Mouse (Mus musculus) induced T-regulatory cell, adult 2 months (primary cell): ENCODE data around the gene Eri2.
"Not testable (repeated sequence)": the region's sequence is repeated elsewhere in the genome, so short reads cannot be mapped to it uniquely, and the experiment has no call there.

Experiments
- DNase-seq: peaks from one replicate; pipeline ENCODE4 v3.0.0-alpha.2; 2012; ENCODE audit warnings: low read depth

The Eri2 gene

DNA sequence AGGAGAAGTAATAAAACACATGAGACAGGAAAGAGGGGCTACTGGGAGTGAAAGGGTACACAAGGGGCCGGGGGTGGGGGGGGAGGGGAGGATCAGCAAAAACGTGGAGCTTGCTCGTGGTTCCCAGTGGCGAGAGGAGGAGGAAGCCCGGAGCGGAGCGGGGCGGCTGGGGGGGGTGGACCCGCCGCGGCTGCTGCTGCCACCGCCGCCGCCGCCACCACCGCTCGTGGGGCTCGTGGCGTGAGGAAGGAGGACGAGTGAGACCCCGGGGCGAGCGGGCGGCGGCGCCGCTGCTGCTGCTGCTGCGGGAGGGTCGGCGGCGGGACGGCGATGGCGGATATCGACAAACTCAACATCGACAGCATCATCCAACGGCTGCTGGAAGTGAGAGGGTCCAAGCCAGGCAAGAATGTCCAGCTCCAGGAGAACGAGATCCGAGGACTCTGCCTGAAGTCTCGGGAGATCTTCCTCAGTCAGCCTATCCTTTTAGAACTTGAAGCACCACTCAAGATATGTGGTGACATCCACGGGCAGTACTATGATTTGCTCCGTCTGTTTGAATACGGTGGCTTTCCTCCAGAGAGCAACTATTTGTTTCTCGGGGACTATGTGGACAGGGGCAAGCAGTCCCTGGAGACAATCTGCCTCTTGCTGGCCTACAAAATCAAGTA lies 53.9 kb downstream of the Eri2 start:
- not testable (repeated sequence) for DNase-seq

DNA sequence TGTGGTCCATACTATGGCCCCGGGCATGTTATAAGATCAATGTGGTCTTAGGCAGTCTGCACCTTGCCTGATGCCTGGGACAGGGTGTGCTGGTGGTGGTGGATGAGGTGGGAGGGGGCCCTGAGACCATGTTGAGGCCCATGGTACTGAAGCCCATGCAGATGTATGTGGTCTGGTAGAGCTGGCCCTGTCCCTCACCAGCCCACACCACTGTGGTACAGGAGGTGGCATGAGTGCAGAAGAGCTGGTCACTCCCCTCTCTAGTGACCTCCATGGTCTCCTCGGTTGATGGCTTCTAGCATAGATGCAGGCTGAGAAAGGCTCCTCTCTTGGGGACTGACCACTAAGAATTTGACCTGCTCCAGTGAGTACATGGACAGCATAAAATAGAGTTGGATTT lies 55.0 kb downstream of the Eri2 start:
- DNase-seq: no peak

DNA sequence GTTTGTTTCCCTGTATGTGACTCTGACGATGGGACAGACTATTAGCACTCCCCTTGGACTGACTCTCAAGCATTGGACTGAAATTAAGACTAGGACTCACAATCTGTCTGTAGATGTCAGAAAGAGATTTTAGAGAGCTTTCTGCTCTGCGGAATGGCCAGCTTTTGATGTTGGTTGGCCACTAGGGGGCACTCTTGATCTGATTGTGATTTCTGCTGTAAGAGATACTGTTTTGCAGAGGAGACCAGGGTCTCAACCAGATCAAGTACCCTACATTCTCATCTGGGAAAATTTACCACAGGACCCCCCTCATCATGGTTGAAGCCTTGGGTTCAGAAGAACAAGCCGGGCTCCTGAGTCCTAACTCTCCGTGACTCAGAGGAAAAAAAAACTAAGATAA lies 62.6 kb downstream of the Eri2 start:
- DNase-seq: peak; percentile 66

DNA sequence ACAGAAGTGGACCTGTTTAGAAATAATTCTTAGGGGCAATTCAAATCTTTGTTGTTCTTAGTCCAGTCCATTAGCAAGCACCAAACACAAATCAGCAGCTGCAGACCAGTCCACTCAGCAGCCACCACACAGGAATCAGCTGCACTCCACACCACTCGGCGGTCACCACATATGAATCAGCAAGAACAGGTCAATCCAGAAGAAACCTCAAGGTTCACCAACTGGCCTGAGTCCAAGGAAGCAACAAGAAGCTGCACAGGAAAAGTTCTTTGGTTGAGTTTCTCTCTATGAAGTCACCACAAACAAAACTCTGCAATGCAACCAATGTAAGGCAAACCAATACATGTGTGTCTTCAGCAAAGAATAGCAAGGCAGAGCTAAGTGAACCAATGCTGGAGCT lies 66.2 kb downstream of the Eri2 start:
- DNase-seq: no peak

DNA sequence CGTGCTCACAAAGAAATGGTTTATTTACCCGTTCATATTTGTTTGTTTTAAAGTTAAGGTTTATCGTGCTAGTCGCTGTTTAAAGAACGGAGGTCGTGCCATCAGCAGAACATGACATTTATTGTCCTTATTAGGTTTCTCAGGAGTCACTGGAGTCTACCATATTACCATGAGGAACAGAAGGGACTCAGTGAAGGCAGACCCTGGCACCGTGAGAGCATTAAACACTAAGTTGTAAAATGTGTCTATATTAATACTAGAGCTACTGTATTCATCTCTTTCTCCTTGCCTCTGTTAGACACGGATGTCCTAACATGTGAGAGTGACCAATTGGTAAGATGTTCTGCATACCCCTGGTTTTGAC lies 72.9 kb downstream of the Eri2 start:
- DNase-seq: no peak

DNA sequence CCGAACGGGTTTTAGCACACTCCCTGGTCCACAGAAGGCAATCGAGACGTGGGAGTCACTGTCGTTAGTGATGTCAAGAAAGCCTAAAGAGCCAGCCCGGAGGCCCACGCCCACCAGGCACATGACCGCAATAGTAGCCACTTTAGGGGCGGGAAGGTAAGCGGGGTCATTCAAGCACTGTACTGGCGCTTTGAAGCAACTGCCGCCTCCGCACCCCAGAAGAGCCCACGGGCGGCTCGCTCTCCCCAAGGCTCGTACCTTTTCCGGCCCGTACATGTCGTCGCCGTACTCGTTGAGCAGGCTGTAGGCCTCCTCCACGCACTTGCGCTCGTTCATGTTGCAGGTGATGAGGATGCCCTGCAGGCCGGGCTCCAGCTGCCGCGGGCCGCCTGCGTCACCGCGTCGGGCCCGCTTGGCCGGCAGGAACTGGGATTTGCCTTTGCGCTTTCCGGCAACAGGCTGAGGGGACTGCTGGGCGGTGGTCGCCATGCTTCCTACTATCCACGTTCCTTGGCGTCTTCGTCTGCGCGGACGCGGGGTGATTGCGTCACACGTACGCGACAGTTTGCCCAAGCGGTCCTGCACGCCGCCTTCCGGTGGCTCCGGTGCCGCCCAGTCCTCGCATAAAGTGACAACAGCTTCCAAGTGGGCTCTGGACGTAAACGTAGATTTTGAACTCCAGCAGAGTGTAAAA lies 73.5 kb downstream of the Eri2 start, which contains the start of gene Thumpd1:
TSS of gene Thumpd1 (minus strand) at position 546 of the 694 bp plus-strand sequence.
- peak; percentile 95 for DNase-seq
